Mouse (Mus musculus): Measurements from ENCODE around the gene Ly6g5c. TPM values are rescaled to one million over a fixed set of nuclear protein-coding genes. Genes with fewer than 3 reads are reported as not detected.
"Not testable (repeated sequence)": the region's sequence is repeated elsewhere in the genome, so short reads cannot be mapped to it uniquely, and the experiment has no call there.

The Ly6g5c gene
- total RNA-seq, 2 experiments from 2014 or later: not detected

- no peak for DNase-seq (ENCODE audit: low spot score in 2 of 2)
Observed at GRCm38 (mm10) chr17:35106522-35106921, 1.6 kb upstream of the Ly6g5c start.

- DNase-seq (ENCODE audit: low spot score in 2 of 2): no peak
Observed at GRCm38 (mm10) chr17:35111774-35112173, 3.7 kb downstream of the Ly6g5c start.

GRCm38 (mm10) chr17:35115046-35116019 is 7.3 kb downstream of the Ly6g5c start, which contains the start of gene Ly6g5b:
Gene Ly6g5b (minus strand): TSS chr17:35115428.
- DNase-seq (ENCODE audit: low spot score in 2 of 2): no peak

- DNase-seq (ENCODE audit: low spot score in 2 of 2): peak in 1 of 2 experiments; percentile 40
Observed at GRCm38 (mm10) chr17:35120745-35121142, 12.7 kb downstream of the Ly6g5c start.

GRCm38 (mm10) chr17:35121143-35121799 is 13.2 kb downstream of the Ly6g5c start, which contains the start of gene Gpank1:
Gene Gpank1 (plus strand): TSS chr17:35121455.
- peak; percentile 98 to 99 for DNase-seq (ENCODE audit: low spot score in 2 of 2)

GRCm38 (mm10) chr17:35121871-35122303 is 13.8 kb downstream of the Ly6g5c start, which contains the start of gene Csnk2b:
Gene Csnk2b (minus strand): TSS chr17:35122053.
- DNase-seq (ENCODE audit: low spot score in 2 of 2): peak in 1 of 2 experiments; percentile 58

- DNase-seq (ENCODE audit: low spot score in 2 of 2): not testable (repeated sequence)
Observed at GRCm38 (mm10) chr17:35123287-35123686, 15.2 kb downstream of the Ly6g5c start.

- not testable (repeated sequence) for DNase-seq (ENCODE audit: low spot score in 2 of 2)
Observed at GRCm38 (mm10) chr17:35124261-35124896, 16.3 kb downstream of the Ly6g5c start.

GRCm38 (mm10) chr17:35125081-35125480 is 17.0 kb downstream of the Ly6g5c start:
- no peak for DNase-seq (ENCODE audit: low spot score in 2 of 2)

GRCm38 (mm10) chr17:35125578-35125977 is 17.5 kb downstream of the Ly6g5c start:
- no peak for DNase-seq (ENCODE audit: low spot score in 2 of 2)

GRCm38 (mm10) chr17:35126206-35126611 is 18.1 kb downstream of the Ly6g5c start, which contains the start of gene D17H6S53E:
Gene D17H6S53E (plus strand): TSS chr17:35126373.
- DNase-seq (ENCODE audit: low spot score in 2 of 2): peak; percentile 54 to 77

GRCm38 (mm10) chr17:35127017-35127416 is 18.9 kb downstream of the Ly6g5c start:
- DNase-seq (ENCODE audit: low spot score in 2 of 2): no peak

- DNase-seq (ENCODE audit: low spot score in 2 of 2): no peak
Observed at GRCm38 (mm10) chr17:35128996-35129395, 20.9 kb downstream of the Ly6g5c start.

GRCm38 (mm10) chr17:35131038-35131437 is 23.0 kb downstream of the Ly6g5c start:
- DNase-seq (ENCODE audit: low spot score in 2 of 2): no peak

GRCm38 (mm10) chr17:35131500-35132173 is 23.6 kb downstream of the Ly6g5c start, which contains the start of gene Apom:
Gene Apom (minus strand): TSS chr17:35132050.
- DNase-seq (ENCODE audit: low spot score in 2 of 2): no peak

- DNase-seq (ENCODE audit: low spot score in 2 of 2): no peak
Observed at GRCm38 (mm10) chr17:35132174-35132560, 24.1 kb downstream of the Ly6g5c start.

GRCm38 (mm10) chr17:35133517-35133916 is 25.4 kb downstream of the Ly6g5c start:
- no peak for DNase-seq (ENCODE audit: low spot score in 2 of 2)

GRCm38 (mm10) chr17:35134801-35135590 is 26.9 kb downstream of the Ly6g5c start, which contains the start of gene Bag6:
Gene Bag6 (plus strand): TSS chr17:35135178.
- peak; percentile 93 to 96 for DNase-seq (ENCODE audit: low spot score in 2 of 2)

- DNase-seq (ENCODE audit: low spot score in 2 of 2): no peak
Observed at GRCm38 (mm10) chr17:35135591-35136320, 27.7 kb downstream of the Ly6g5c start.

All from gastrocnemius, postnatal 4 days (tissue).